Comparison of ENCODE assay signal across 11 mouse cellular contexts in genomic region chr2:53382348-53382747, GRCm38 (mm10).
A peak's percentile ranks its signal among the peaks of the same experiment; 100 is the strongest.
DNase-seq lines count a peak whose midpoint lies in the region; ATAC-seq and TF ChIP-seq lines count a peak whose summit lies in the region.
"Had no signal": no experiment of that assay in that cellular context is flagged by ENCODE, and none has a peak within 500 bp of the region (broad histone marks: within the 10 kb centered on the region; RNA-seq: fewer than 3 reads in every experiment).

No protein-coding gene starts in this region.

- no peaks in the 10 kb centered on the region for H3K4me1 ChIP-seq in lung, embryonic 14.5 days (ENCODE audit: insufficient read depth)
- H3K4me1 ChIP-seq in lung, adult 2 months (ENCODE audit: control insufficient read depth, insufficient read depth, low read length), result no peaks in the 10 kb centered on the region
- no peaks in the 10 kb centered on the region for H3K4me1 ChIP-seq in hindbrain, postnatal 0 days (ENCODE audit: insufficient read depth, low read length)
- H3K4me1 ChIP-seq: limb, embryonic 13.5 days had no signal

- H3K9me3 ChIP-seq in lung, embryonic 14.5 days (ENCODE audit: low read depth, low read length), result no peaks in the 10 kb centered on the region
- no peaks in the 10 kb centered on the region for H3K9me3 ChIP-seq in hindbrain, postnatal 0 days (ENCODE audit: low read length)
- H3K9me3 ChIP-seq: limb, embryonic 13.5 days had no signal

- H3K4me2 ChIP-seq in lung, embryonic 14.5 days, result no peak overlapping the region
- no peak overlapping the region for H3K4me2 ChIP-seq in hindbrain, postnatal 0 days (ENCODE audit: low read depth, low read length)
- H3K4me2 ChIP-seq: limb, embryonic 13.5 days had no signal

- H3K9ac ChIP-seq in lung, embryonic 14.5 days, result no peak overlapping the region
- H3K9ac ChIP-seq in hindbrain, postnatal 0 days (replicated peaks; ENCODE audit: low read length), result no peak overlapping the region
- H3K9ac ChIP-seq: limb, embryonic 13.5 days had no signal

- 8% methylated on average over 1 of the region's 1 CpGs for WGBS in lung, embryonic 14.5 days
- WGBS in lung, adult 2 months, result 10% methylated on average over 1 of the region's 1 CpGs
- 2% methylated on average over 1 of the region's 1 CpGs for WGBS in hindbrain, postnatal 0 days

- TF ChIP-seq POLR2A in lung, adult 2 months (IDR thresholded peaks at IDR 0.05; ENCODE audit: borderline replicate concordance, extremely low read depth, low read depth, low read length), result no peak

- peak; percentile 39 for DNase-seq in embryo, embryonic 10 days (ENCODE audit: low spot score)
- no peak for DNase-seq in embryo, embryonic 9.5 days (ENCODE audit: extremely low spot score)
- DNase-seq in lung, embryonic 14.5 days, result peak; percentile 84
- no peak for DNase-seq in lung, adult 2 months
- peak; percentile 73 for DNase-seq in hindbrain, postnatal 0 days (ENCODE audit: low spot score)
- DNase-seq in retina, postnatal 1 day, result peak; percentile 79
- DNase-seq in T-cell, adult 2 months (ENCODE audit: low spot score), result no peak
- DNase-seq: cerebellum, adult 11-12 months; right cerebral cortex, postnatal 4 days had no signal

- no peak for TF ChIP-seq CTCF in lung, embryonic 14.5 days (IDR thresholded peaks at IDR 0.05; ENCODE audit: low read depth)
- TF ChIP-seq CTCF in lung, adult 2 months (IDR thresholded peaks at IDR 0.05; ENCODE audit: insufficient read depth, low read length), result no peak
- no peak for TF ChIP-seq CTCF in hindbrain, postnatal 0 days (IDR thresholded peaks at IDR 0.05; ENCODE audit: low read depth)

- no peaks in the 10 kb centered on the region for H3K27me3 ChIP-seq in lung, embryonic 14.5 days (ENCODE audit: insufficient read depth, low read length)
- no peaks in the 10 kb centered on the region for H3K27me3 ChIP-seq in hindbrain, postnatal 0 days (ENCODE audit: insufficient read depth, low read length)
- H3K27me3 ChIP-seq: limb, embryonic 13.5 days had no signal

- no peak overlapping the region for H3K27ac ChIP-seq in lung, embryonic 14.5 days (ENCODE audit: low read depth)
- H3K27ac ChIP-seq in hindbrain, postnatal 0 days, result no peak overlapping the region
- H3K27ac ChIP-seq: limb, embryonic 13.5 days had no signal

- ATAC-seq in lung, embryonic 14.5 days (ENCODE audit: insufficient read depth), result peak; percentile 75; the same call in 1 of the 2 replicates
- ATAC-seq in hindbrain, postnatal 0 days, result peak; percentile 74
- ATAC-seq in megakaryocyte progenitor cell, adult 5-6 weeks (replicated peaks; ENCODE audit: poor library complexity), result no peak

- no peaks in the 10 kb centered on the region for H3K36me3 ChIP-seq in lung, embryonic 14.5 days (ENCODE audit: insufficient read depth)
- H3K36me3 ChIP-seq in hindbrain, postnatal 0 days (ENCODE audit: insufficient read depth, low read length), result no peaks in the 10 kb centered on the region
- H3K36me3 ChIP-seq: limb, embryonic 13.5 days had no signal

- H3K4me3 ChIP-seq in lung, embryonic 14.5 days (ENCODE audit: low read depth, low read length), result no peak overlapping the region
- no peak overlapping the region for H3K4me3 ChIP-seq in lung, adult 2 months (replicated peaks; ENCODE audit: extremely low read depth, low read depth, low read length)
- H3K4me3 ChIP-seq in hindbrain, postnatal 0 days (ENCODE audit: low read length), result no peak overlapping the region
- H3K4me3 ChIP-seq: limb, embryonic 13.5 days had no signal

Comparison
In these comparisons a context has a peak if more than half of its experiments do, and no peak if none do; other contexts are left out.
1. DNase-seq: peak in embryo, embryonic 10 days (single experiment), lung, embryonic 14.5 days (single experiment), hindbrain, postnatal 0 days (single experiment) and retina, postnatal 1 day (single experiment); none in embryo, embryonic 9.5 days (single experiment), lung, adult 2 months (single experiment) and T-cell, adult 2 months (single experiment).